Mouse (Mus musculus): Measurements from ENCODE around the gene Skida1. TPM values are rescaled to one million over a fixed set of nuclear protein-coding genes. Genes with fewer than 3 reads are reported as not detected.

Skida1 gene
- polyA plus RNA-seq, 1 experiment from 2014 or later = 9.4 TPM

DNA sequence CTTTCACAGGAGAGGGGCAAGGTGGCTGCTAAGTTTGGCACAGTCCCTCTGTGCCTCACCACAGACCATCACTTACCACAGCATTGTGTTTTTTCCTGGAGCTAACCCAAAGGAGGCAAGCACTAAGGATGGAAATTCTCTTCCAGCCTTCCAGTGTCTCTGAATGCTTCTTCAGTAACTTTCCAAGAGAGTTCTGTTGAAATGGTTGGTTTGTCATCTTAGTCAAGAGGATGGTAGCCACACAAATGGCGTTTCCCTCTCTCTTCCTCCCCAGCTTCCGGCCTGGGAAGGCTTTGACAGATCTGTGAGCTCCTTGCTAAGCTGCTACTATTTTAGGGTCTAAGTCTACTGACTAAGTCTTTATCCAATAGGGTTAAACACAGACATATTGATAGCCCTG, 11.4 kb downstream of the Skida1 start, which contains the start of gene A930004D18Rik:
TSS of gene A930004D18Rik (minus strand) at position 247 of the 400 bp plus-strand sequence.
- 63% methylated on average over 2 of the region's 2 CpGs for WGBS
- Histone ChIP-seq H3K9me3 (ENCODE audit: control insufficient read depth, low read length) (no peaks in the 10 kb centered on the region), H3K4me3 (replicated peaks; ENCODE audit: low read depth, low read length) (no peak within 1 kb of the TSS), H3K9ac (replicated peaks; ENCODE audit: low read length) (no peak within 1 kb of the TSS), H3K4me2 (ENCODE audit: low read length) (peak within 1 kb of the TSS; percentile 95), H3K27ac (replicated peaks; ENCODE audit: low read depth, low read length) (no peak within 1 kb of the TSS), H3K4me1 (ENCODE audit: control insufficient read depth, insufficient read depth, low read length) (peaks cover 72% of the 10 kb centered on the region), H3K27me3 (ENCODE audit: control insufficient read depth, insufficient read depth, low read length) (no peaks in the 10 kb centered on the region), H3K36me3 (ENCODE audit: control insufficient read depth, insufficient read depth, low read length) (no peaks in the 10 kb centered on the region)
- DNase-seq (peak; percentile 15), ATAC-seq (ENCODE audit: low FRiP score, low TSS enrichment) (no peak)

DNA sequence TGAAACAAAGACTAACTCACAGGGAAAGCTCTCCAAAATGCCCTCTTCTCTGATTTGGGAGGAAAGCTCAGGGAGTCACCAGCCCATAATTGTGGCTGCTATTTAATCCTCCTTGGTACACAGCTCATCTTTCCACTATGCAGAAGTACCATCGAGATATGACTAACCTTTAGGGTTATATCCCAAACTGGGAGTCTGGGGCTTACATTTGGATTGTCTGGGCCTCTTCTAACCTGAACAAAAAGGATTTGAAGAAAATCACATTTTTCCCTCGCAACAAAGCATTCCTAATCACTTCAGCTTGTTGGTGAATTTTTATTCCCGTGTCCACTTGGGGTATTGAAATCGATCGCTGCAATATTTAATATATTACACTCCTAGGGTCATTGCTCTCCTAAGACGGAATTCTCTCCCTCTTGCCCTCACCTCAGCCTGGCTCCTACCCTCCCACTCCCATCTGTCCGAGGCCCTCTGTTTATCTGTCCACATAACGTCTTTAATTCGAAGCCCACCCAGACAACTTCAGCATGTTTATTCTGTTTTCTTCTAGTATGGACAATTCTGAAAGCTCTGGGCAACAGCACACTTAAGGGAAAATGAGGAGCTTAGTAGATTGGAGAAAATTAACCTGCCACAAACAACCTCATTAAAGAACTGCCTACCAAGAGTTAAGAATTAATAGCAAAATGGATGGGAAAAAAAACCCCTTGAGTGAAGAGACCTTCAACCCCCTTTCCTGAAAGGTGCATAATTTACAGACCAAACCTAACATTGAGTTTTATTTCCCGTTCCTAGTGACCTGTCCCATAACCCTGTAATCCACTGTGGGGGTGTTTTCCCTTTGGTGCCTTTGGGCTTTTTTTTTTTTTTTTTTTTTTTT, 14.2 kb downstream of the Skida1 start:
- Histone ChIP-seq H3K9me3 (ENCODE audit: control insufficient read depth, low read length) (no peaks in the 10 kb centered on the region), H3K4me3 (replicated peaks; ENCODE audit: low read depth, low read length) (no peak overlapping the region), H3K9ac (replicated peaks; ENCODE audit: low read length) (peak overlapping the region; percentile 16; the same call in 1 of the 2 replicates), H3K4me2 (ENCODE audit: low read length) (peak overlapping the region; percentile 78), H3K27ac (replicated peaks; ENCODE audit: low read depth, low read length) (peak overlapping the region; percentile 53; the same call in 1 of the 2 replicates), H3K4me1 (ENCODE audit: control insufficient read depth, insufficient read depth, low read length) (peaks cover 63% of the 10 kb centered on the region), H3K36me3 (ENCODE audit: control insufficient read depth, insufficient read depth, low read length) (no peaks in the 10 kb centered on the region), H3K27me3 (ENCODE audit: control insufficient read depth, insufficient read depth, low read length) (no peaks in the 10 kb centered on the region)
- peak; percentile 48 for DNase-seq
- WGBS = 20% methylated on average over 10 of the region's 10 CpGs
- no peak for ATAC-seq (ENCODE audit: low FRiP score, low TSS enrichment)

- Histone ChIP-seq H3K9me3 (ENCODE audit: control insufficient read depth, low read length) (no peaks in the 10 kb centered on the region), H3K4me2 (ENCODE audit: low read length) (peak overlapping the region; percentile 78), H3K4me1 (ENCODE audit: control insufficient read depth, insufficient read depth, low read length) (peaks cover 53% of the 10 kb centered on the region), H3K27me3 (ENCODE audit: control insufficient read depth, insufficient read depth, low read length) (no peaks in the 10 kb centered on the region), H3K9ac (replicated peaks; ENCODE audit: low read length) (peak overlapping the region; percentile 27), H3K36me3 (ENCODE audit: control insufficient read depth, insufficient read depth, low read length) (no peaks in the 10 kb centered on the region), H3K4me3 (replicated peaks; ENCODE audit: low read depth, low read length) (no peak overlapping the region), H3K27ac (replicated peaks; ENCODE audit: low read depth, low read length) (peak overlapping the region; percentile 53)
- WGBS = 18% methylated on average over 10 of the region's 10 CpGs
- DNase-seq (peak; percentile 64), ATAC-seq (ENCODE audit: low FRiP score, low TSS enrichment) (0 out of 2 replicates have a peak, but pooled peaks have one; percentile 13)
Measured at GRCm38 (mm10) chr2:18033166-18034108, 15.4 kb downstream of the Skida1 start.

- 23% methylated on average over 5 of the region's 5 CpGs for WGBS
- Histone ChIP-seq H3K4me3 (replicated peaks; ENCODE audit: low read depth, low read length) (no peak overlapping the region), H3K9ac (replicated peaks; ENCODE audit: low read length) (peak overlapping the region; percentile 10; the same call in 1 of the 2 replicates), H3K27me3 (ENCODE audit: control insufficient read depth, insufficient read depth, low read length) (no peaks in the 10 kb centered on the region), H3K4me1 (ENCODE audit: control insufficient read depth, insufficient read depth, low read length) (peaks cover 52% of the 10 kb centered on the region), H3K9me3 (ENCODE audit: control insufficient read depth, low read length) (no peaks in the 10 kb centered on the region), H3K27ac (replicated peaks; ENCODE audit: low read depth, low read length) (no peak overlapping the region), H3K36me3 (ENCODE audit: control insufficient read depth, insufficient read depth, low read length) (no peaks in the 10 kb centered on the region), H3K4me2 (ENCODE audit: low read length) (peak overlapping the region; percentile 78)
- DNase-seq = peak; percentile 56
- ATAC-seq (ENCODE audit: low FRiP score, low TSS enrichment) = no peak
Measured at GRCm38 (mm10) chr2:18032538-18032895, 16.3 kb downstream of the Skida1 start.

DNA sequence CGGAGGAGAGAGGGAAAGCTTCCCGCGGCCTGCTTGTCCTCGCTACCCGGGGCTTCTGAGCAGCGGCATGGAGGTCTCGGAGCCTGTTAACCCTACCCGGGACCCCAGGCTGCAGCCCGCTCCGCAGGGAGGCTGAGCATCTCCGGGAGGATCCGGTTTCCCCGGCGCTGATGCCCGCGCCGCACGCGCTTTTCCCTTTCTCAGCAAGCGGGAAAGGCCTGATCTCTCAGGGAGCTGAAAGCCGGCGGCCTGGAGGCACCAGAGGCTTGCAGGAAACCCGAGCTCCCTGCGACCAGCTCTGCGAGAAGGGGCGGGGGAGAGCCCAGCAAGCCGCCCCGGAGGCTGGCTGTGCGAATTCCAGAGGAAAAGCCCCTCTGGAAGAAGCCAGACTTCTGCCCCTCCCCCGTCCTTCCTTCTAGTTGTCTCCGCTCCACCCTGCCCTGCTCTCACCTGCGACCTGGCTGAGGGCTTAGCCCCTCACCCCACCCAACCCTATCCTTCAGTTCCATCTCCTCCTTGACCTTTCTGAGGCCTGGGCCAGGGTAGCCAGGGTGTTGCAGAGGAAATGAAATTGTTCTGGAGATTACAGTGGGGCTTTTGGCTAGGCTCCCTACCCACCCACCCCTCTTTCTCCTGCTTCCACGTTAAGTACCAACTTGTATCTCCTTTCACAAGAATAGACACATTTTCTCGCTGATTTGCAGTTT, 16.9 kb downstream of the Skida1 start:
- 2% methylated on average over 34 of the region's 34 CpGs for WGBS
- Histone ChIP-seq H3K27ac (replicated peaks; ENCODE audit: low read depth, low read length) (peak overlapping the region; percentile 52; the same call in 1 of the 2 replicates), H3K9me3 (ENCODE audit: control insufficient read depth, low read length) (no peaks in the 10 kb centered on the region), H3K4me2 (ENCODE audit: low read length) (peak overlapping the region; percentile 78), H3K4me3 (replicated peaks; ENCODE audit: low read depth, low read length) (peak overlapping the region; percentile 39), H3K4me1 (ENCODE audit: control insufficient read depth, insufficient read depth, low read length) (peaks cover 52% of the 10 kb centered on the region), H3K9ac (replicated peaks; ENCODE audit: low read length) (peak overlapping the region; percentile 73), H3K36me3 (ENCODE audit: control insufficient read depth, insufficient read depth, low read length) (no peaks in the 10 kb centered on the region), H3K27me3 (ENCODE audit: control insufficient read depth, insufficient read depth, low read length) (no peaks in the 10 kb centered on the region)
- ATAC-seq (ENCODE audit: low FRiP score, low TSS enrichment) (no peak), DNase-seq (peak; percentile 83)

DNA sequence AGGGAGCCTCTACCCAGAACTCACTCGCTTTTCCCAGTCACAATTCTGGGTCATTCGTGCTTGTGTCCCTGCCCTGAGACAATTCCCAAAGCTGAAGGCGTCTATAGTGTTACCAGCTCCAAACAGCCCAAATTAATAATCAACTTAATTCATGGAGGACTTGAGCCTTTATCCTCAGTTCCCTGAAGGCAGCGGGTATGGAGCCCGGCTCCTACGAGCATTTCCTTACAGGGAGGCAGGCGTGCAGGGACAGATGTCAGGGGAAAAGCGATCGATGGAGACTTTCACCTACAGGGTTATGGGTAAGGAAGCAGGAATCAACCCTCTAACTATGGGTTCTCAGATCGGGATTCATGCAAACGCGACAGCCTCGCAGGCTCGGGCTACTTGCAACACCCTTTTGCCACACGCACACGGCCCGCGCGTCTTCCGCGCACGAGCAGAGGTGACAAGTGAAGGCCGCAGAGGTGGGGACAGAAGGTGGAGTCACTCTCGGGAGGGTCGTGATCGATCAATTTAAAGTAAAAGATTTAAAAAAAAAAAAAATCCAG, 17.5 kb downstream of the Skida1 start:
- no peaks in the 10 kb centered on the region for H3K27me3 ChIP-seq (ENCODE audit: control insufficient read depth, insufficient read depth, low read length)
- peaks cover 56% of the 10 kb centered on the region for H3K4me1 ChIP-seq (ENCODE audit: control insufficient read depth, insufficient read depth, low read length)
- peak overlapping the region; percentile 73 for H3K9ac ChIP-seq (replicated peaks; ENCODE audit: low read length)
- peak overlapping the region; percentile 52; the same call in 1 of the 2 replicates for H3K27ac ChIP-seq (replicated peaks; ENCODE audit: low read depth, low read length)
- peak overlapping the region; percentile 78 for H3K4me2 ChIP-seq (ENCODE audit: low read length)
- peak overlapping the region; percentile 39 for H3K4me3 ChIP-seq (replicated peaks; ENCODE audit: low read depth, low read length)
- H3K9me3 ChIP-seq (ENCODE audit: control insufficient read depth, low read length) = no peaks in the 10 kb centered on the region
- DNase-seq (peak; percentile 79), ATAC-seq (ENCODE audit: low FRiP score, low TSS enrichment) (no peak)
- no peaks in the 10 kb centered on the region for H3K36me3 ChIP-seq (ENCODE audit: control insufficient read depth, insufficient read depth, low read length)
- WGBS = 2% methylated on average over 26 of the region's 26 CpGs

DNA sequence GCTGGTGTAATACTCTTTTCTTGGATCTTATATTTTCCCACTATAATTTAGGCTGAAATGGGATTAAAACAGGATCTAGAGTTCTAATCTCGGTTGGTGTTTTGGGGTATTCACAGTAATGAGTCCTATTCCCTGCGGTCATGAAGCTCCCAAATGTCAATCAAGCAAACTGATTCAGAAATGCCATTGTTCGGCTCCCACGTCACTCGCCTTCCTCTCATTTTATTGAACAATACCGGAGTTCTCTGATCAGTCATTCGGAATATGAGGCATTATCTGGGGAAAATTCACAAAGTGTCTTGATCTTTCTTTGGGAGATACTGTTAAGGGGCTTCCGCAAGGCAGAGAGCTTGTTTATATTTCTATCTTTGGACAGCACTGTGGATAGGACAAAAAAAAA, 18.3 kb downstream of the Skida1 start:
- H3K4me2 ChIP-seq (ENCODE audit: low read length) = peak overlapping the region; percentile 78
- no peak overlapping the region for H3K27ac ChIP-seq (replicated peaks; ENCODE audit: low read depth, low read length)

More for the DNA sequence above, 18.3 kb downstream of the Skida1 start:
- DNase-seq = peak; percentile 79
- ATAC-seq (ENCODE audit: low FRiP score, low TSS enrichment) = no peak
- Histone ChIP-seq H3K36me3 (ENCODE audit: control insufficient read depth, insufficient read depth, low read length) (no peaks in the 10 kb centered on the region), H3K9me3 (ENCODE audit: control insufficient read depth, low read length) (no peaks in the 10 kb centered on the region), H3K9ac (replicated peaks; ENCODE audit: low read length) (0 out of 2 replicates have a peak overlapping the region, but pooled peaks have one; percentile 73), H3K4me3 (replicated peaks; ENCODE audit: low read depth, low read length) (no peak overlapping the region; the same call in 1 of the 2 replicates), H3K27me3 (ENCODE audit: control insufficient read depth, insufficient read depth, low read length) (no peaks in the 10 kb centered on the region), H3K4me1 (ENCODE audit: control insufficient read depth, insufficient read depth, low read length) (peaks cover 58% of the 10 kb centered on the region)
- 12% methylated on average over 8 of the region's 8 CpGs for WGBS

Data from midbrain, embryonic 14.5 days (tissue).